9 mouse cellular contexts compared by ENCODE assay signal in genomic region chr14:46386478-46387356, GRCm38 (mm10). TPM values are rescaled to one million over a fixed set of nuclear protein-coding genes. Genes with fewer than 3 reads are reported as not detected.
A peak's percentile ranks its signal among the peaks of the same experiment; 100 is the strongest.
DNase-seq lines count a peak whose midpoint lies in the region; ATAC-seq and TF ChIP-seq lines count a peak whose summit lies in the region.
"Had no signal": no experiment of that assay in that cellular context is flagged by ENCODE, and none has a peak within 500 bp of the region (broad histone marks: within the 10 kb centered on the region; RNA-seq: fewer than 3 reads in every experiment).

No protein-coding gene starts in this region.

- 0 out of 2 replicates have a peak, but pooled peaks have one; percentile 27 for TF ChIP-seq EP300 in heart, adult 2 months (IDR thresholded peaks at IDR 0.05; ENCODE audit: insufficient read depth, low read depth, low read length)

- peak; percentile 36 to 55 for DNase-seq in heart, adult 2 months
- no peak for DNase-seq in heart, adult 8-10 months (ENCODE audit: low spot score)
- DNase-seq in mesoderm, embryonic 11.5 days (ENCODE audit: low read depth, low spot score) = peak; percentile 32
- DNase-seq in layer of hippocampus, adult 8-10 months (ENCODE audit: low spot score in 2 of 2) = no peak
- DNase-seq in urinary bladder, adult 2 months (ENCODE audit: low spot score) = no peak
- DNase-seq in cerebellum, adult 11-12 months = no peak

- ATAC-seq in forebrain, embryonic 13.5 days = peak; percentile 13; the same call in 1 of the 2 replicates
- ATAC-seq in intestine, postnatal 0 days = no peak

- peak overlapping the region; percentile 74 for H3K27ac ChIP-seq in heart, adult 2 months
- no peak overlapping the region for H3K27ac ChIP-seq in forebrain, embryonic 13.5 days
- H3K27ac ChIP-seq in intestine, postnatal 0 days (ENCODE audit: low read depth, low read length) = no peak overlapping the region

- peak overlapping the region; percentile 79 for H3K4me2 ChIP-seq in forebrain, embryonic 13.5 days
- peak overlapping the region; percentile 85 for H3K4me2 ChIP-seq in intestine, postnatal 0 days (replicated peaks; ENCODE audit: low read depth)

- peak; percentile 95 for TF ChIP-seq POLR2A in heart, adult 2 months (IDR thresholded peaks at IDR 0.05; ENCODE audit: insufficient read depth, low read depth, low read length)

- H3K9me3 ChIP-seq in forebrain, embryonic 13.5 days (replicated peaks) = no peaks in the 10 kb centered on the region
- H3K9me3 ChIP-seq in intestine, postnatal 0 days (ENCODE audit: control insufficient read depth) = no peaks in the 10 kb centered on the region

- peak overlapping the region; percentile 49 for H3K4me3 ChIP-seq in heart, adult 2 months
- H3K4me3 ChIP-seq in forebrain, embryonic 13.5 days = peak overlapping the region; percentile 51
- H3K4me3 ChIP-seq in intestine, postnatal 0 days (ENCODE audit: low read depth, low read length) = peak overlapping the region; percentile 62

- peaks cover 6% of the 10 kb centered on the region for H3K27me3 ChIP-seq in heart, adult 2 months (ENCODE audit: control insufficient read depth, insufficient read depth, low read length)
- peaks cover 96% of the 10 kb centered on the region for H3K27me3 ChIP-seq in forebrain, embryonic 13.5 days
- peaks cover 50% of the 10 kb centered on the region for H3K27me3 ChIP-seq in intestine, postnatal 0 days (replicated peaks; ENCODE audit: control insufficient read depth, insufficient read depth, low read length)

- intact Hi-C loops in heart, adult 2 months (cut with DNase I) = loop anchor here (5.0 to 10.0 kb wide), 3 partner anchors 144 to 336 kb away; no protein-coding TSS in a partner anchor

- peaks cover 2% of the 10 kb centered on the region; the same call in 1 of the 2 replicates for H3K4me1 ChIP-seq in heart, adult 2 months (ENCODE audit: control insufficient read depth, insufficient read depth, low read length)
- H3K4me1 ChIP-seq in forebrain, embryonic 13.5 days = peaks cover 51% of the 10 kb centered on the region
- no peaks in the 10 kb centered on the region for H3K4me1 ChIP-seq in intestine, postnatal 0 days (replicated peaks; ENCODE audit: control insufficient read depth, insufficient read depth, low read length)

- no peaks in the 10 kb centered on the region for H3K79me2 ChIP-seq in heart, adult 2 months (replicated peaks; ENCODE audit: control insufficient read depth, insufficient read depth, low read length)

- WGBS in heart, adult 2 months = 1% methylated on average over 28 of the region's 28 CpGs
- WGBS in forebrain, embryonic 13.5 days = under 1% methylated on average over 28 of the region's 28 CpGs
- 1% methylated on average over 28 of the region's 28 CpGs for WGBS in intestine, postnatal 0 days

- H3K9ac ChIP-seq in heart, adult 2 months (ENCODE audit: low read depth, low read length) = peak overlapping the region; percentile 51
- H3K9ac ChIP-seq in forebrain, embryonic 13.5 days = peak overlapping the region; percentile 21; the same call in 1 of the 2 replicates
- peak overlapping the region; percentile 35; the same call in 1 of the 2 replicates for H3K9ac ChIP-seq in intestine, postnatal 0 days (ENCODE audit: low read depth, low read length)

- no peaks in the 10 kb centered on the region for H3K36me3 ChIP-seq in heart, adult 2 months (ENCODE audit: control insufficient read depth, insufficient read depth, low read length)
- no peaks in the 10 kb centered on the region for H3K36me3 ChIP-seq in forebrain, embryonic 13.5 days (ENCODE audit: poor library complexity, severe bottlenecking)
- H3K36me3 ChIP-seq in intestine, postnatal 0 days (ENCODE audit: control insufficient read depth, insufficient read depth) = no peaks in the 10 kb centered on the region

- no peak for TF ChIP-seq CTCF in heart, adult 2 months (IDR thresholded peaks at IDR 0.05)
- TF ChIP-seq CTCF in intestine, postnatal 0 days (IDR thresholded peaks at IDR 0.05; ENCODE audit: low read depth) = no peak

RNA-seq across cellular contexts. Expression of gene Bmp4, which starts 3.8 kb away (rescaled TPM):
- total RNA-seq in heart, adult 2 months (2021) = 10 to 100 TPM in 1 of 2 experiments, 1 to 10 TPM in 1; 7.6 to 14.4 TPM
- 35.6 and 36.5 TPM in 2 replicates for polyA plus RNA-seq in heart, adult 2 months (2012; rRNA removed)
- 10 to 100 TPM in 2 of 4 experiments, 1 to 10 TPM in 2; 8.0 to 15.1 (median 10.1) TPM for total RNA-seq in heart, adult 8-10 months (2022)
- 2.4 and 3.8 TPM in 2 replicates for polyA plus RNA-seq in forebrain, embryonic 13.5 days (2015; fragmentation: Nextera tagmentation; extraction: Ambion mirVana)
- 20.2 and 23.9 TPM in 2 replicates for polyA plus RNA-seq in intestine, postnatal 0 days (2015; fragmentation: Nextera tagmentation; extraction: Ambion mirVana)
- total RNA-seq in layer of hippocampus, adult 8-10 months (2022) = 1 to 10 TPM; 2.9 to 4.2 (median 3.6) TPM
- 115 and 166 TPM in 2 replicates for polyA plus RNA-seq in urinary bladder, adult 2 months (2012; rRNA removed)
- total RNA-seq: MEL had no signal

RNA-seq across cellular contexts. Expression of gene Gm15217, which starts 7.5 kb away (rescaled TPM):
- not detected for total RNA-seq in heart, adult 2 months (2021)
- not detected in 2 replicates for polyA plus RNA-seq in heart, adult 2 months (2012; rRNA removed)
- total RNA-seq in heart, adult 8-10 months (2022) = not detected
- polyA plus RNA-seq in forebrain, embryonic 13.5 days (2015; fragmentation: Nextera tagmentation; extraction: Ambion mirVana) = not detected in 2 replicates
- polyA plus RNA-seq in intestine, postnatal 0 days (2015; fragmentation: Nextera tagmentation; extraction: Ambion mirVana) = not detected in 2 replicates
- not detected for total RNA-seq in layer of hippocampus, adult 8-10 months (2022)
- polyA plus RNA-seq in urinary bladder, adult 2 months (2012; rRNA removed) = not detected in 2 replicates
- total RNA-seq: MEL had no signal

Comparison
In these comparisons a context has a peak if more than half of its experiments do, and no peak if none do; other contexts are left out.
1. DNase-seq: peak in heart, adult 2 months (2 of 2) and mesoderm, embryonic 11.5 days (single experiment); none in heart, adult 8-10 months (single experiment), layer of hippocampus, adult 8-10 months (0 of 2), urinary bladder, adult 2 months (single experiment) and cerebellum, adult 11-12 months (single experiment).
2. Peak in every context shown above with its lines, with median percentiles within 50 percentile points of each other: H3K4me3 ChIP-seq and H3K9ac ChIP-seq.